Mouse (Mus musculus) hindbrain, postnatal 0 days (tissue): ENCODE measurements at regions not wholly inside any gene's neighbourhood (a gene's known extent, or its start where the extent isn't known, plus 50 kb on each side); places are given as distances from the start of the nearest gene placed in this dataset.
A peak's percentile ranks its signal among the peaks of the same experiment; 100 is the strongest.

Source experiments
- ATAC-seq: fragments of 200-750 bp; cut with Nextera tagmentation; 2 replicates; pipeline ENCODE4 v1.8.0; 2017; ENCODE audit warnings: mild to moderate bottlenecking, moderate TSS enrichment, moderate library complexity
- DNase-seq: peaks from one replicate; pipeline ENCODE4 v3.0.0-alpha.2; 2015; ENCODE audit warnings: low spot score
- H3K27ac ChIP-seq: fragments of 300-500 bp; sonication (generic); 2 replicates; pipeline ENCODE4 v1.5.1; 2014; ENCODE audit warnings: mild to moderate bottlenecking
- H3K27me3 ChIP-seq: fragments of 300-500 bp; sonication (generic); 2 replicates; pipeline ENCODE4 v1.6.1; 2014; ENCODE audit warnings: low read length, mixed read lengths; ENCODE audit not compliant: insufficient read depth
- H3K36me3 ChIP-seq: fragments of 300-500 bp; sonication (generic); 2 replicates; pipeline ENCODE4 v1.6.1; 2014; ENCODE audit warnings: low read length, mixed read lengths; ENCODE audit not compliant: insufficient read depth
- H3K4me1 ChIP-seq: fragments of 300-500 bp; sonication (generic); 2 replicates; pipeline ENCODE4 v1.6.1; 2014; ENCODE audit warnings: antibody characterized with exemption, low read length, mixed read lengths; ENCODE audit not compliant: insufficient read depth
- H3K4me2 ChIP-seq: fragments of 300-500 bp; sonication (generic); 2 replicates; pipeline ENCODE4 v1.6.1; 2014; ENCODE audit warnings: low read depth, mild to moderate bottlenecking, low read length, moderate library complexity, mixed read lengths
- H3K4me3 ChIP-seq: fragments of 300-500 bp; sonication (generic); 2 replicates; pipeline ENCODE4 v1.5.1; 2014; ENCODE audit warnings: low read length
- H3K9ac ChIP-seq: fragments of 300-500 bp; sonication (generic); replicated peaks from 2 replicates; pipeline ENCODE4 v1.6.1; 2014; ENCODE audit warnings: mild to moderate bottlenecking, low read length, moderate library complexity, mixed read lengths
- H3K9me3 ChIP-seq: fragments of 300-500 bp; sonication (generic); 2 replicates; pipeline ENCODE4 v1.6.1; 2016; ENCODE audit warnings: low read length, mixed read lengths
- CTCF ChIP-seq: IDR thresholded peaks from 2 replicates; pipeline ENCODE4 v1.5.1; 2016; ENCODE audit warnings: antibody characterized with exemption, control low read depth, low read depth
- WGBS: fragments of 180-500 bp; shearing (Covaris S2); extraction: QIAGEN DNeasy Blood & Tissue Kit; methylation state at CpG from one replicate; pipeline ENCODE4 v1.1.7; 2014; 5-methylcytosine and 5-hydroxymethylcytosine counted together

DNA sequence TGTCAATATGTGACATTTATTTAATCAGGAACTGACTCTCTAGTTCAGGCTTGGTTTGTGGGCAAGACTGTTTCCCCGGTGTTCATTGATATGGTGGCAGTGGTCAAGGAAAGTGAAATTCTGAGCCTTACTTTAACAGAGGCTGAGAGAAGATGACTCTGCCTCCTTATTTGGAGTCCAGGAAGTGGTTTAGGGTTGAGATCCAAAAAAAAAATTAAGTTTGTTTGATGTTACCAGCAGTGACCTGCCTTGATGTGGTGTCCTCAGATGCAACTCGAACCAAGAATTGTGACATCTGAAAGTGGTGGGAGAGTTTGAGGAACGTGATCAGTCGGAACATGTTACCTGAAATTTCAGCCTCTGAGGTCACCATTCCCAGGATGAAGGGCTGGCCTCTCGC is 151.4 kb downstream of the Klf5 start:
- Histone ChIP-seq H3K4me2 (no peak overlapping the region), H3K9ac (no peak overlapping the region), H3K4me1 (no peaks in the 10 kb centered on the region), H3K27me3 (no peaks in the 10 kb centered on the region), H3K27ac (no peak overlapping the region), H3K4me3 (no peak overlapping the region), H3K9me3 (no peaks in the 10 kb centered on the region), H3K36me3 (no peaks in the 10 kb centered on the region)
- DNase-seq = no peak
- no peak for ATAC-seq
- WGBS = 91% methylated on average over 5 of the region's 5 CpGs
- TF ChIP-seq CTCF = no peak

GRCm38 (mm10) chr14:99451110-99451795 is 152.8 kb downstream of the Klf5 start:
- Histone ChIP-seq H3K4me3 (no peak overlapping the region), H3K9me3 (no peaks in the 10 kb centered on the region)
- no peak for TF ChIP-seq CTCF

DNA sequence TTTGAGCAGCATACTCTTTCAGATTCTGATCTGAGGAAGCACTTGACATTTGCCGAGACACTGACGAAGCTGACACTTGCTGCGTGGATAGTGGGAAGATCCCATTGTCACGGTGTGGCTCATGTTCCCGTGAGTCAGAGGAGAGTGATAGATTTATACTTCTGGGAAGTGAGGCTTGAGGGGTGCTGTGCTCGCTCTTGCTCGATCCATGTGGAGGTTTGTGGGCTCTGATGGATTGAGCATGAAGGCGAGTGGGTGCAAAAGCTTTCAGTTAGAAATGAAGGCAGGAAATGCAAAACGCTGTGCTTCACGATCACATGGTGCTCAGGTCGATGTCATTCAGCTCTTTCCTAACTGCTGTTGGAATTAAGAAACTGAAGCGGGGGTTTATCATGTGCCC is 155.4 kb downstream of the Klf5 start:
- no peaks in the 10 kb centered on the region for H3K36me3 ChIP-seq
- DNase-seq (no peak), ATAC-seq (no peak)
- no peaks in the 10 kb centered on the region for H3K4me1 ChIP-seq
- no peaks in the 10 kb centered on the region for H3K9me3 ChIP-seq
- H3K4me2 ChIP-seq = no peak overlapping the region
- TF ChIP-seq CTCF = no peak
- WGBS = 85% methylated on average over 12 of the region's 12 CpGs
- H3K27me3 ChIP-seq = no peaks in the 10 kb centered on the region
- no peak overlapping the region for H3K27ac ChIP-seq
- no peak overlapping the region for H3K4me3 ChIP-seq
- no peak overlapping the region for H3K9ac ChIP-seq

More at GRCm38 (mm10) chr14:99451110-99451795, 152.8 kb downstream of the Klf5 start:
- DNase-seq (no peak), ATAC-seq (no peak)
- H3K36me3 ChIP-seq = no peaks in the 10 kb centered on the region
- 92% methylated on average over 11 of the region's 11 CpGs for WGBS
- H3K27me3 ChIP-seq = no peaks in the 10 kb centered on the region
- no peak overlapping the region for H3K27ac ChIP-seq
- H3K4me2 ChIP-seq = no peak overlapping the region
- H3K4me1 ChIP-seq = no peaks in the 10 kb centered on the region
- H3K9ac ChIP-seq = no peak overlapping the region

DNA sequence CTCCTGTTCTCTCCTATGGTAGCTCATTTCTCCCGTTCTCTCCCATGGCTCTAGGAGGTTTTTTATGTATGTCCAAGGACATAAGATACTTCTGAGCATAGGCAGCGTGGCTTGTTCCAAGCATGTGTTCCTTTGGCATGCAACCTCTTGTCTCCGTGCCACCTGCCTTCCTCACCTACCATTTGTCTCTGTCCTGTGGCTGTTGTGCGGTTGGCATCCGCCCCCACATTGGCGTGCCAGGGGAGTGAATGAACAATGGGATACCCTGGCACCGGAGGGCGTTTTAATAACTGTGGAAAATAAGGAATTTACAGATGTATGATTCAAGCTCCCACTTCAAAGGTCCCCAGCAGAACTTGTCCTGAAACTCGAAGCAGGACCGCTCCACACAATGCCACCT is 158.1 kb downstream of the Klf5 start:
- H3K4me3 ChIP-seq = no peak overlapping the region
- H3K9me3 ChIP-seq = no peaks in the 10 kb centered on the region
- no peak overlapping the region for H3K9ac ChIP-seq
- H3K4me1 ChIP-seq = no peaks in the 10 kb centered on the region
- TF ChIP-seq CTCF = no peak
- no peak overlapping the region for H3K4me2 ChIP-seq
- H3K27ac ChIP-seq = no peak overlapping the region
- no peak for ATAC-seq
- WGBS = 69% methylated on average over 10 of the region's 10 CpGs
- no peaks in the 10 kb centered on the region for H3K27me3 ChIP-seq
- H3K36me3 ChIP-seq = no peaks in the 10 kb centered on the region
- DNase-seq = no peak

- H3K9me3 ChIP-seq = no peaks in the 10 kb centered on the region
- TF ChIP-seq CTCF = no peak
Observed at GRCm38 (mm10) chr14:99457573-99457972, 159.1 kb downstream of the Klf5 start.

DNA sequence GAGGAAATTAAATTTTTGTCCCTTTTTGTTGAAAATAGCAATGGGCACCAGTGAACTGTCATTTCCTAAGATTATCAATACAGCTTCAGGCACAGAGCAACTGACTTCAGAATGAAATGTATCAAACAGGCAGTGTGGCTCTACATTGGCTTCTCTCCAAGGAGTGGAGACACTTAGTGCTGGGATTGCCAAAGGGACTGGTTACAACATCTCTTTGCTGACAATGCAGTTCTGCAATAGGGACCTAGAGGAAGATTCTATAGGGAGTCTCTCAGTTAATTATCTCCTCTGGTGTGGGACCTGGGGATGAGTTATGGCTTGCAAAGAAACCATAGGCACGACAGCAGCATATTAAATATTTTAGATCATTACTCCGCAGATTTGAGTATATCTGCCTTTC is 173.6 kb downstream of the Klf5 start:
- no peak overlapping the region for H3K4me3 ChIP-seq
- TF ChIP-seq CTCF = no peak
- no peak overlapping the region for H3K27ac ChIP-seq
- ATAC-seq = no peak
- 81% methylated on average over 2 of the region's 2 CpGs for WGBS
- no peaks in the 10 kb centered on the region for H3K27me3 ChIP-seq
- no peak overlapping the region for H3K4me2 ChIP-seq
- no peak overlapping the region for H3K9ac ChIP-seq
- DNase-seq = peak; percentile 4
- no peaks in the 10 kb centered on the region for H3K36me3 ChIP-seq
- H3K9me3 ChIP-seq = no peaks in the 10 kb centered on the region
- H3K4me1 ChIP-seq = no peaks in the 10 kb centered on the region

More at GRCm38 (mm10) chr14:99457573-99457972, 159.1 kb downstream of the Klf5 start:
- Histone ChIP-seq H3K27ac (no peak overlapping the region), H3K27me3 (no peaks in the 10 kb centered on the region), H3K9ac (no peak overlapping the region), H3K36me3 (no peaks in the 10 kb centered on the region), H3K4me2 (no peak overlapping the region), H3K4me3 (no peak overlapping the region), H3K4me1 (no peaks in the 10 kb centered on the region)
- DNase-seq (no peak), ATAC-seq (no peak)
- 89% methylated on average over 6 of the region's 6 CpGs for WGBS

DNA sequence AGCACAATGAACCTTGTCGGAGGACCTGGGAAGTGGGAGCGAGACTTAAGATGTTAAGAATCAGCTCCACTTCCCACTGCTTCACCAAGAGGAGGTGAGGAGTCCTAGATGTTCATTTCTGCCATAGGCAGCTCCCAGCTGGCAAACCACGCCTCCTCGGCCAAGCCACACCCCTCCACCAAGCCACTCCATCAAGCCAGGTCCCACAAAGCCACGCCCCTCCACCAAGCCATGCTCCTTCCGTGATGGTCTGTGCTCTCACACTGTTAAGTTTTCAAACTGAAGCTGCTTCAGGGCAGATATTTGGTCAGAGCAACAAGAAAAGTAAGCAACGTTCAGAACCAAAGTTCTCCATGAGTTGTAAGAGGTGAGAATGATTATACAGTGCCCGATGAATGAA is 176.8 kb downstream of the Klf5 start:
- Histone ChIP-seq H3K4me3 (no peak overlapping the region), H3K36me3 (no peaks in the 10 kb centered on the region), H3K9me3 (no peaks in the 10 kb centered on the region), H3K27ac (no peak overlapping the region), H3K4me2 (no peak overlapping the region), H3K27me3 (no peaks in the 10 kb centered on the region), H3K4me1 (no peaks in the 10 kb centered on the region), H3K9ac (no peak overlapping the region)
- no peak for TF ChIP-seq CTCF
- DNase-seq (no peak), ATAC-seq (no peak)
- WGBS = 71% methylated on average over 8 of the region's 8 CpGs
